Mouse (Mus musculus) layer of hippocampus, adult 8-10 months (tissue): ENCODE measurements around the gene Kitl. TPM values are rescaled to one million over a fixed set of nuclear protein-coding genes. Genes with fewer than 3 reads are reported as not detected.

Experiments
- DNase-seq, 2 experiments: peaks; one replicate each; pipeline ENCODE4 v3.0.0; 2022; ENCODE audit warnings: low spot score in 2 of 2
- total RNA-seq, 4 experiments: library from RNA; stranded (reverse); gene quantifications; 2 replicates each; pipeline ENCODE4 v1.2.4; 2022

The Kitl gene
- total RNA-seq, 4 experiments from 2014 or later = 20.5 to 36.7 (median 22.7) TPM

GRCm38 (mm10) chr10:100026778-100027177 is 11.3 kb downstream of the Kitl start:
- no peak for DNase-seq

GRCm38 (mm10) chr10:100030385-100030784 is 15.0 kb downstream of the Kitl start:
- DNase-seq = no peak

GRCm38 (mm10) chr10:100030980-100031516 is 15.6 kb downstream of the Kitl start:
- no peak for DNase-seq

GRCm38 (mm10) chr10:100031631-100032030 is 16.2 kb downstream of the Kitl start:
- no peak for DNase-seq

GRCm38 (mm10) chr10:100032566-100032965 is 17.1 kb downstream of the Kitl start:
- DNase-seq = no peak

- no peak for DNase-seq
Observed at GRCm38 (mm10) chr10:100036021-100036420, 20.6 kb downstream of the Kitl start.

- no peak for DNase-seq
Observed at GRCm38 (mm10) chr10:100038342-100038898, 23.0 kb downstream of the Kitl start.

- DNase-seq = no peak
Observed at GRCm38 (mm10) chr10:100038994-100039393, 23.6 kb downstream of the Kitl start.

- no peak for DNase-seq
Observed at GRCm38 (mm10) chr10:100043748-100044147, 28.3 kb downstream of the Kitl start.

- DNase-seq = no peak
Observed at GRCm38 (mm10) chr10:100044153-100044552, 28.7 kb downstream of the Kitl start.

GRCm38 (mm10) chr10:100051146-100051783 is 35.8 kb downstream of the Kitl start:
- DNase-seq = no peak

- DNase-seq = no peak
Observed at GRCm38 (mm10) chr10:100052404-100052803, 37.0 kb downstream of the Kitl start.

- DNase-seq = no peak
Observed at GRCm38 (mm10) chr10:100052911-100053310, 37.5 kb downstream of the Kitl start.

- DNase-seq = peak; percentile 66 to 69
Observed at GRCm38 (mm10) chr10:100054006-100054405, 38.6 kb downstream of the Kitl start.

- no peak for DNase-seq
Observed at GRCm38 (mm10) chr10:100055082-100055481, 39.7 kb downstream of the Kitl start.

GRCm38 (mm10) chr10:100057106-100057623 is 41.7 kb downstream of the Kitl start:
- DNase-seq = no peak

GRCm38 (mm10) chr10:100059356-100059755 is 43.9 kb downstream of the Kitl start:
- DNase-seq = no peak

GRCm38 (mm10) chr10:100065529-100066301 is 50.3 kb downstream of the Kitl start:
- no peak for DNase-seq

- no peak for DNase-seq
Observed at GRCm38 (mm10) chr10:100066374-100066773, 50.9 kb downstream of the Kitl start.

GRCm38 (mm10) chr10:100072641-100073040 is 57.2 kb downstream of the Kitl start:
- DNase-seq = no peak

GRCm38 (mm10) chr10:100073092-100073491 is 57.7 kb downstream of the Kitl start:
- no peak for DNase-seq

GRCm38 (mm10) chr10:100101115-100101514 is 85.7 kb downstream of the Kitl start:
- no peak for DNase-seq
